Mouse (Mus musculus) embryo, embryonic 10.5 days (tissue): ENCODE measurements at regions not wholly inside any gene's neighbourhood (a gene's known extent, or its start where the extent isn't known, plus 50 kb on each side); places are given as distances from the start of the nearest gene placed in this dataset.

Source experiments
- DNase-seq: peaks from one replicate; pipeline ENCODE4 v3.0.0-alpha.2; 2015; ENCODE audit warnings: low spot score

DNA sequence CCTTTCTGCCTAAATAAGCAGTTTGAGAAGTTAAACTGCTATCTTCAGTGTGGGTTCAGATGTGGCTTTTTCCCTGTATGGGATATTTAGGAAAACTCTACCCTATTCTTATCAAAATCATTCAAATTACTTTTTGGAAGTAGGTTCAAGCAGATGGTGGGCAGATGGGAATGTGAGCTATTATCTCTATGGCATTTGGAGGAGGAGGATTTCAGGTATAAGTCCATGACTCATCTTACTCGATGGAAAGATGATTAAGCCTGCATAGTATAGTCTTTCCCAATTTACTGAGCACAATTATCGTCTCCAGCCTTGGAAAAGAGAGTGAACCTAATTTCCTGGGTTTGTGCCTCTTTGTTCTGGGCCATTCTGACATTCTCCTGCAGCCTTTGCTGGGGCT is 1413.2 kb downstream of the D3Ertd751e start:
- DNase-seq: no peak

- no peak for DNase-seq
These were observed 1418.1 kb downstream of the D3Ertd751e start for GRCm38 (mm10) chr3:43160530-43160929.

GRCm38 (mm10) chr3:43182785-43183184 is 1440.4 kb downstream of the D3Ertd751e start:
- no peak for DNase-seq

DNA sequence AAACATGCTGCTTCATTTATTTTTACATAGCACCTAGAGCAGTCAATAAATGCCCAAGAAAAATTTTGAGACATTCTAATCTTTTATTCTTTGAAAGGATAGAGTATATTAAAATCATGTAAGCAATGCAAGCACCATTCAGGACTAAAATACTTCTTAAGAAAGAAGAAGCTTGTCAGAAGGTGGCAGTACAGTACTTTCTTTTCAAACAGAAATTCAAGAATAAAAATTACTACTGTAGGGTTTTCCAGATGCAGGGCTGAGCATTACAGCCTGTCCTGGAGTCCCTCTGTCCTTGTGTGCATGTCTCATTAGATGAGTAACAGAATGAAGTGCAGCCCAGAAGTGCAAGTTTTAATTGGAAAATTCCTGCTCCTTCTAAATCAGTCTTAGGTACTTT is 1457.5 kb downstream of the D3Ertd751e start:
- no peak for DNase-seq

DNA sequence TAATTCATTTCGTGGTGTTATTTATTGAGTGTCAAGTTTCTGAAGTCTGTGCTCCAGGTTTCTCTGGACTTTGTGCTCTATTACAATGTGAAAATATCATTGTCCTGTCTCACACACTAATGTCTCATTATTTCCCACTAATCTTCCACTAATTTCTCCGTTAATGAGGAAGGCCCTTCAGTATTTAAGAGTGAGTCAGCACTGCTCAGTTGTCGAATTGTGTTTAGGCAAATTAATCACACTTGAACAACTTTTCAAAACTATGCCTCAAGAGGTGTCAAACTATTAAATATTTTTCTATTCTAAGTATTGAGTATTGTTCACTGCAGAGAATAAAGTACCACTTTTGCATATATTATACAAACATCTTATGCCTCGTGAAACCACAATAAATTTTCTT is 1467.2 kb downstream of the D3Ertd751e start:
- no peak for DNase-seq

- no peak for DNase-seq
These were observed 1476.3 kb downstream of the D3Ertd751e start for GRCm38 (mm10) chr3:43218726-43219125.

DNA sequence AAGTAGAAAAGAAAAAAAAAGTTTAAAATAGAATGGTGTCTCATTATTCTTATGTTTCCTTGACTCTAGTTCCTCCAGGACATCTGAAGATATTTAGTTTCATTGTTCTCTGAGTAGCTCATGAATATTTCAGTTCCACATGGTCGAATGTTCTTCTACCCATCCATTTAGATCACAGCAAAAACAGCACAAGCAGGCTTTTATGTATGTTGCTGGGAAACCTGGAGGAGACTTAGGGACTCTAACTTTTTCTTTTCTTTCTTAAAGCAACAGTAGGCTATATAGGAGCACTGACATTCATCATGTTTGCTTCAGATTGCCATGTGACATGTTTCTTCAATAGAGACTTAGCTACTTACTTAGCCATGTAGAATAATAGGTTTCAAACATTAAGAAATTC is 1504.2 kb downstream of the D3Ertd751e start:
- DNase-seq: peak; percentile 4
